Mouse (Mus musculus): ENCODE results near the gene Gal. TPM values are rescaled to one million over a fixed set of nuclear protein-coding genes. Genes with fewer than 3 reads are reported as not detected.

The Gal gene
- polyA plus RNA-seq, 1 experiment from 2014 or later, result 0.61 TPM

DNA sequence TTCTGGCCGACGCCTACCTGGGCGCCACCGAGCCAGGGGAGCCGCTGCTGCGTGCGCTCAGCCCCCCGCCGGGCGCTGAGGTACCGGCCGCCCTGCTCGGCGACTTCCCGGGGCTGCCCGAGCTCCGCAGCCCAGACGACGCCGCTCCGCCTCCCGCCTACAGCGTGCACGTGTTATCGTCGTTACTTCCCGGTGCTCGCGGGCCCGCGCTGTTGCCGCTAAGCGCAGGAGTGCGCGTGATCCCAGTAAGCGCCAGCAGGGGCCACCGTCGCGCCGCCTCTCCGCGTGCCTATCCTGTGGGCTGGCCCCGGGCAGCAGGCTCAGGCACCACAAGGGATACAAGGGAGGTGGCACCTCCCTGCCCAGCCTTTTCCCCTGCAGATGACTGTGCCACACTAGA lies 25.3 kb downstream of the Gal start:
- H3K4me3 ChIP-seq (replicated peaks; ENCODE audit: low read depth, low read length), result peak overlapping the region; percentile 34
- peak overlapping the region; percentile 78 for H3K4me2 ChIP-seq (ENCODE audit: low read length)
- no peaks in the 10 kb centered on the region for H3K4me1 ChIP-seq (replicated peaks; ENCODE audit: insufficient read depth, low read length)
- DNase-seq (ENCODE audit: low spot score) (peak; percentile 90), ATAC-seq (replicated peaks; ENCODE audit: low FRiP score, low read depth) (peak; percentile 92)
- no peaks in the 10 kb centered on the region for H3K27me3 ChIP-seq (ENCODE audit: insufficient read depth, low read length)
- H3K9me3 ChIP-seq (replicated peaks; ENCODE audit: low read length), result no peaks in the 10 kb centered on the region
- peak; percentile 77 for TF ChIP-seq CTCF (IDR thresholded peaks at IDR 0.05; ENCODE audit: low read depth)
- under 1% methylated on average over 40 of the region's 43 CpGs for WGBS
- peak overlapping the region; percentile 60 for H3K9ac ChIP-seq (ENCODE audit: low read depth, low read length)
- no peaks in the 10 kb centered on the region for H3K36me3 ChIP-seq (ENCODE audit: insufficient read depth, low read length)
- peak overlapping the region; percentile 21; the same call in 1 of the 2 replicates for H3K27ac ChIP-seq

- peak within 1 kb of the TSS; percentile 21; the same call in 1 of the 2 replicates for H3K27ac ChIP-seq
- no peaks in the 10 kb centered on the region for H3K27me3 ChIP-seq (ENCODE audit: insufficient read depth, low read length)
- H3K4me2 ChIP-seq (ENCODE audit: low read length), result peak within 1 kb of the TSS; percentile 78
- H3K36me3 ChIP-seq (ENCODE audit: insufficient read depth, low read length), result peaks cover 4% of the 10 kb centered on the region; the same call in 1 of the 2 replicates
- peak; percentile 64 for TF ChIP-seq CTCF (IDR thresholded peaks at IDR 0.05; ENCODE audit: low read depth)
- 2% methylated on average over 32 of the region's 33 CpGs for WGBS
- H3K4me1 ChIP-seq (replicated peaks; ENCODE audit: insufficient read depth, low read length), result no peaks in the 10 kb centered on the region
- H3K9ac ChIP-seq (ENCODE audit: low read depth, low read length), result peak within 1 kb of the TSS; percentile 60
- DNase-seq (ENCODE audit: low spot score), result peak; percentile 95
- H3K4me3 ChIP-seq (replicated peaks; ENCODE audit: low read depth, low read length), result peak within 1 kb of the TSS; percentile 34
- peak; percentile 94 for ATAC-seq (replicated peaks; ENCODE audit: low FRiP score, low read depth)
- H3K9me3 ChIP-seq (replicated peaks; ENCODE audit: low read length), result no peaks in the 10 kb centered on the region
Measured at GRCm38 (mm10) chr19:3388629-3389057, 25.7 kb downstream of the Gal start, which contains the start of gene Tesmin. Tesmin (plus strand) TSS chr19:3388857.

DNA sequence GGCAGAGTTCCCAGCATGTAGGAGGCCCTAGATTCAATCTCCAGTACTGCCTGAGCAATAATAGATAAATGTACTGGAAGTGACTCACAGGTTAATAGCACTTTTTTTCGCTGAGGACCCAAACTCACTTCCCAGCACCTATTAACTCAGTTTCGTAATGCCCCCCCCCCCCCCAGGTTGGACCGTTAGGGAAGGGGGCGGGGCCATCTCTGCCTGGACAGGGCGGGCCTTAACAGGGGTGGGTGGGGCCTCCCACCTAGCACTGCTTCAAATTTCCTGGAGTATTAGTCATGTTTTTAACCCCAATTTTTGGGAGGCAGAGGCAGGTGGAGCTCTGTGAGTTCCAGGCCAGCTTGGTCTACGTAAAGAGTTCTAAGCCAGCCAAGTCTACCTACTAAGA lies 26.3 kb downstream of the Gal start:
- H3K9ac ChIP-seq (ENCODE audit: low read depth, low read length), result no peak overlapping the region

DNA sequence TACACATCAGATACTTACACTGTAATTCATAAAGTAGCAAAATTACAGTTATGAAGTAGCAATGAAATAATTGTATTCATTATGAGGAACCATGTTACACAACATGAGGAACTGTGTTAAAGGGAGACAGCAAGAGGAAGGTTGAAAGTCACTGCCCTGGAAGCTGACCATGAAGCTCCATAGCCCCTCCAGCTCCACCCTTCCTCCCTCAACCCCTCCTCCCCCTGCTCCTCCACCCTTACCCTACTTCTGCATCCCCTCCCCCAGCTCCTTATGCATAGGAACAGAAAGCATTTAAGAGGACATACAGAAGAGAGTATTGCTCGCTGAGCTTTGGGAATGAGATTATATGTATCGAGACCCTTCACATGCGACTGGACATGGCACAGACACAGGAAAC lies 35.7 kb downstream of the Gal start:
- 89% methylated on average over 3 of the region's 3 CpGs for WGBS
- no peaks in the 10 kb centered on the region for H3K4me1 ChIP-seq (replicated peaks; ENCODE audit: insufficient read depth, low read length)
- TF ChIP-seq CTCF (IDR thresholded peaks at IDR 0.05; ENCODE audit: low read depth), result no peak
- H3K4me2 ChIP-seq (ENCODE audit: low read length), result no peak overlapping the region
- H3K27ac ChIP-seq, result no peak overlapping the region
- H3K36me3 ChIP-seq (ENCODE audit: insufficient read depth, low read length), result peaks cover 45% of the 10 kb centered on the region
- H3K4me3 ChIP-seq (replicated peaks; ENCODE audit: low read depth, low read length), result no peak overlapping the region
- H3K9me3 ChIP-seq (replicated peaks; ENCODE audit: low read length), result no peaks in the 10 kb centered on the region
- ATAC-seq (replicated peaks; ENCODE audit: low FRiP score, low read depth), result no peak
- no peaks in the 10 kb centered on the region for H3K27me3 ChIP-seq (ENCODE audit: insufficient read depth, low read length)
- no peak overlapping the region for H3K9ac ChIP-seq (ENCODE audit: low read depth, low read length)
- no peak for DNase-seq (ENCODE audit: low spot score)

More for the DNA sequence above, 26.3 kb downstream of the Gal start:
- Histone ChIP-seq H3K4me1 (replicated peaks; ENCODE audit: insufficient read depth, low read length) (no peaks in the 10 kb centered on the region), H3K36me3 (ENCODE audit: insufficient read depth, low read length) (peaks cover 7% of the 10 kb centered on the region; the same call in 1 of the 2 replicates), H3K4me3 (replicated peaks; ENCODE audit: low read depth, low read length) (no peak overlapping the region), H3K9me3 (replicated peaks; ENCODE audit: low read length) (no peaks in the 10 kb centered on the region), H3K27ac (no peak overlapping the region), H3K27me3 (ENCODE audit: insufficient read depth, low read length) (no peaks in the 10 kb centered on the region), H3K4me2 (ENCODE audit: low read length) (no peak overlapping the region)
- TF ChIP-seq CTCF (IDR thresholded peaks at IDR 0.05; ENCODE audit: low read depth), result no peak
- 66% methylated on average over 6 of the region's 6 CpGs for WGBS
- no peak for ATAC-seq (replicated peaks; ENCODE audit: low FRiP score, low read depth)
- DNase-seq (ENCODE audit: low spot score), result no peak

DNA sequence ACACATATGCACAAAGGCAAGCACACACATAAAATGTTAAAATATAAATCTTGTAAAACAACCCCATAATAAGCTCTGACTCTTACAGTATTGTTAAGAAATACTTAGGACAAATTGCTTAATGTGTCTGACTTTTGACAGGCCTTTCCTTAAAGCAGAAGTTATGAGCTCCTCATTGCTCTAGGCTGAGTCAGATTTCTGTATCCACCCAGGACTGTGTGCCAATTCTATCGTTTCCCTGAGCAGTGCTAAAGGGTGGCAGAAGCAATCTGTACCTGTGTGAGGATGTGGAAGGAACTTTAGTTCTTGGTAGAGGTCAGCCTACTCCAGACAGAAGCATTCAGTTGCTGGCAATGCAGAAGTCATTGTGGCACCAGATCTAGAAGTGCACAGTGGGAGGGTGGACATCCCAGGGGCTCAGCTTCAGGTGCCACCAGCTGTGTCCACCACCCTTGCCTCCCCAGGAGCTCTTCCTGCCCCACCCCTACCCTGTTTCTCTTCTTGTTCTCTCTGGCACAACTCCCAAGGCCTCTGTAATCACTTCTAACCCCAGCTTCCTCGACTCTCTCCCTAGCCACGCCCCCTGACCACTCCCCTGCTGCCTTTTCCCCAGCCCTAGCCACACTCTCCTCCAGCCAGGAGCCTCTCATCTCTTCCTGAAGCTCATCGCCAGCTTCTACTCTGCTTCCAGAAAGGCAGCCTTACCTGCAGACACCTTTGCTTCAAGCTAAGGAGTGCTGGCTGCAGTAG lies 37.2 kb downstream of the Gal start:
- H3K4me3 ChIP-seq (replicated peaks; ENCODE audit: low read depth, low read length), result no peak overlapping the region
- H3K36me3 ChIP-seq (ENCODE audit: insufficient read depth, low read length), result peaks cover 45% of the 10 kb centered on the region
- no peak overlapping the region for H3K4me2 ChIP-seq (ENCODE audit: low read length)
- no peak for TF ChIP-seq CTCF (IDR thresholded peaks at IDR 0.05; ENCODE audit: low read depth)
- no peaks in the 10 kb centered on the region for H3K27me3 ChIP-seq (ENCODE audit: insufficient read depth, low read length)
- WGBS, result 30% methylated on average over 4 of the region's 4 CpGs
- DNase-seq (ENCODE audit: low spot score) (peak; percentile 4), ATAC-seq (replicated peaks; ENCODE audit: low FRiP score, low read depth) (no peak)
- H3K4me1 ChIP-seq (replicated peaks; ENCODE audit: insufficient read depth, low read length), result no peaks in the 10 kb centered on the region
- H3K9me3 ChIP-seq (replicated peaks; ENCODE audit: low read length), result no peaks in the 10 kb centered on the region
- H3K27ac ChIP-seq, result no peak overlapping the region
- no peak overlapping the region for H3K9ac ChIP-seq (ENCODE audit: low read depth, low read length)

DNA sequence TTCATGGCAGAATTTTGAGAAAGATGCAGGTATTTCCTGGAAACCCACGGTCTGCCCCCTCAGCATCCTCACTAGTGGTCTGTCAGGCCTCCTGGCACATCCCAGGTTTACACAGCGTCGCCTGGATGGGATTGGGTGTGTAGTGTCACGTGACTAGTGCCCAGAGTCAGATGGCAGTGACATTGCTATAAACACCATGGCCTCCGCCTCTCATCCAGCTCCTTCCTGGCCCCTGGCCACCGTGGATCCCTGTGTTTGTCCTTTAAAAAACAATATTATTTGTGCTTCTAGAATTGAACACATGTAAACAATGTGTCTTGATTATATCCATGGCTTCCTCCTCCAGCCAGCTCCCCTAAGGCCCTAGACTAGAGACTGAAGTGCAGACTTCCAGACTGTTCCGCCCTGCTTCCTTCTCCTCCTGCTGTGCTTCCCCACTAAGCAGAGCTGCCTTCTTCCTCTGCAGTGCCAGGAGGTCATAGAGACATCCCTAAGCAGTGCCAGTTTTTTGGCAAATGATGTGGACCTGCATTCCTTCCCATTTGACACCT lies 38.3 kb downstream of the Gal start:
- no peak for TF ChIP-seq CTCF (IDR thresholded peaks at IDR 0.05; ENCODE audit: low read depth)
- no peak overlapping the region for H3K4me3 ChIP-seq (replicated peaks; ENCODE audit: low read depth, low read length)
- no peaks in the 10 kb centered on the region for H3K9me3 ChIP-seq (replicated peaks; ENCODE audit: low read length)
- H3K9ac ChIP-seq (ENCODE audit: low read depth, low read length), result no peak overlapping the region
- no peaks in the 10 kb centered on the region for H3K27me3 ChIP-seq (ENCODE audit: insufficient read depth, low read length)
- ATAC-seq (replicated peaks; ENCODE audit: low FRiP score, low read depth) (no peak), DNase-seq (ENCODE audit: low spot score) (no peak)
- H3K36me3 ChIP-seq (ENCODE audit: insufficient read depth, low read length), result peaks cover 51% of the 10 kb centered on the region
- no peaks in the 10 kb centered on the region for H3K4me1 ChIP-seq (replicated peaks; ENCODE audit: insufficient read depth, low read length)
- 62% methylated on average over 7 of the region's 7 CpGs for WGBS
- no peak overlapping the region for H3K27ac ChIP-seq
- H3K4me2 ChIP-seq (ENCODE audit: low read length), result no peak overlapping the region

Measured in kidney, postnatal 0 days (tissue).